Mouse (Mus musculus) kidney, postnatal 4 days (tissue): ENCODE measurements around the gene Catsper4.
A peak's percentile ranks its signal among the peaks of the same experiment; 100 is the strongest.

ENCODE experiments used
- DNase-seq, 2 experiments: peaks; one replicate each; pipeline ENCODE4 v3.0.0; 2021; ENCODE audit warnings: mixed read lengths in 2 of 2

Gene Catsper4

GRCm38 (mm10) chr4:134250116-134250929 lies 23.1 kb upstream of the Catsper4 start:
- DNase-seq = peak in 1 of 2 experiments; percentile 24

GRCm38 (mm10) chr4:134249651-134250050 lies 22.5 kb upstream of the Catsper4 start:
- DNase-seq = peak; percentile 90 to 91

GRCm38 (mm10) chr4:134246719-134247258 lies 19.6 kb upstream of the Catsper4 start, which contains the start of gene Gm30191:
TSS of gene Gm30191 (plus strand) at chr4:134246935.
- DNase-seq = no peak

- DNase-seq = peak in 1 of 2 experiments; percentile 26
These were observed 19.1 kb upstream of the Catsper4 start for GRCm38 (mm10) chr4:134246256-134246655.

- peak; percentile 97 for DNase-seq
These were observed 18.1 kb upstream of the Catsper4 start, which contains the start of gene Zfp593 for GRCm38 (mm10) chr4:134245148-134245843. TSS of gene Zfp593 (minus strand) at chr4:134245592.

GRCm38 (mm10) chr4:134243516-134244250 lies 16.5 kb upstream of the Catsper4 start, which contains the start of gene E130218I03Rik:
TSS of gene E130218I03Rik (plus strand) at chr4:134243662.
- DNase-seq = no peak

- DNase-seq = no peak
These were observed 11.5 kb upstream of the Catsper4 start for GRCm38 (mm10) chr4:134238686-134239085.

- peak; percentile 80 to 89 for DNase-seq
These were observed 11.1 kb upstream of the Catsper4 start, which contains the start of gene Cnksr1 for GRCm38 (mm10) chr4:134238279-134238651. TSS of gene Cnksr1 (minus strand) at chr4:134238399.

GRCm38 (mm10) chr4:134237582-134238278 lies 10.5 kb upstream of the Catsper4 start:
- DNase-seq = no peak

GRCm38 (mm10) chr4:134234876-134235275 lies 7.7 kb upstream of the Catsper4 start:
- DNase-seq = no peak

- no peak for DNase-seq
These were observed 3.2 kb upstream of the Catsper4 start for GRCm38 (mm10) chr4:134230431-134230830.

GRCm38 (mm10) chr4:134222793-134223600 lies 4.2 kb downstream of the Catsper4 start:
- peak; percentile 51 to 70 for DNase-seq

- DNase-seq = no peak
These were observed 20.6 kb downstream of the Catsper4 start for GRCm38 (mm10) chr4:134206488-134207053.

- no peak for DNase-seq
These were observed 23.8 kb downstream of the Catsper4 start for GRCm38 (mm10) chr4:134203340-134203896.

- DNase-seq = no peak
These were observed 24.3 kb downstream of the Catsper4 start, which contains the start of gene Gm7534 for GRCm38 (mm10) chr4:134202904-134203303. TSS of gene Gm7534 (minus strand) at chr4:134203004.

GRCm38 (mm10) chr4:134199371-134199770 lies 27.8 kb downstream of the Catsper4 start:
- no peak for DNase-seq

GRCm38 (mm10) chr4:134186268-134186667 lies 40.9 kb downstream of the Catsper4 start:
- no peak for DNase-seq

- DNase-seq = no peak
These were observed 41.6 kb downstream of the Catsper4 start for GRCm38 (mm10) chr4:134185569-134185968.

- no peak for DNase-seq
These were observed 43.5 kb downstream of the Catsper4 start for GRCm38 (mm10) chr4:134183711-134184110.

GRCm38 (mm10) chr4:134181825-134182224 lies 45.4 kb downstream of the Catsper4 start:
- DNase-seq = no peak
